Comparison of ENCODE assay signal across 8 mouse cellular contexts in the genomic region with DNA sequence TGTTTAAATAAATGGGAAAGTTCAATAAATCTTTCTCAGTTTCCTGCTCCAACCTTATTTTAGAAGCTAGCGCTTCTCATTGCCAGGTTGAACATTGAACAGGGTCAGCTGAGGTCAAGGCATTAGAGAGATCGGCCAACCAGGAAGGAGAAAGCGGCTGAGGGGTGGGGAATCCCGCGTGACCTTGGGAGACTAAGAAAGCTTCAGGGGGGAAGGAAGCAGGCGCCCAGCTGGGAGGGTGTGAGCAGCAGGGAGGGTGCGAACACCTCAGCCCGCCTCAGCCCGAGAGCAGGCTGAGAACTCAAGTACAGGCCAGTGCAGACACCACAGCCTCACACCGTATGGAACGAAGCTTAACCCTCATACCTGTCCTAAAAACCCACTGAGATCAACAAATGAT. TPM values are rescaled to one million over a fixed set of nuclear protein-coding genes. Genes with fewer than 3 reads are reported as not detected.
DNase-seq lines count a peak whose midpoint lies in the region; ATAC-seq and TF ChIP-seq lines count a peak whose summit lies in the region.

No protein-coding gene starts in this region.

- ATAC-seq in limb, embryonic 12.5 days (ENCODE audit: insufficient number of reproducible peaks, insufficient read depth, low FRiP score, low TSS enrichment, low read depth), result 0 out of 2 replicates have a peak, but pooled peaks have one; percentile 66
- ATAC-seq in liver, postnatal 0 days, result 0 out of 2 replicates have a peak, but pooled peaks have one; percentile 23

- no peak for TF ChIP-seq EP300 in liver, postnatal 0 days (IDR thresholded peaks at IDR 0.05; ENCODE audit: low read depth)

- peaks cover 26% of the 10 kb centered on the region; the same call in 1 of the 2 replicates for H3K36me3 ChIP-seq in limb, embryonic 12.5 days
- H3K36me3 ChIP-seq in limb, embryonic 10.5 days, result peaks cover 37% of the 10 kb centered on the region
- 0 out of 2 replicates have a peak, but pooled peaks cover under 1% of the 10 kb centered on the region for H3K36me3 ChIP-seq in liver, postnatal 0 days (replicated peaks; ENCODE audit: insufficient read depth, low read length)
- peaks cover 36% of the 10 kb centered on the region for H3K36me3 ChIP-seq in forebrain, embryonic 10.5 days (replicated peaks)

- H3K27me3 ChIP-seq in limb, embryonic 12.5 days, result no peaks in the 10 kb centered on the region
- H3K27me3 ChIP-seq in limb, embryonic 10.5 days (ENCODE audit: low read depth, poor library complexity, severe bottlenecking), result no peaks in the 10 kb centered on the region
- H3K27me3 ChIP-seq in liver, postnatal 0 days (ENCODE audit: insufficient read depth, low read length), result no peaks in the 10 kb centered on the region
- no peaks in the 10 kb centered on the region for H3K27me3 ChIP-seq in forebrain, embryonic 10.5 days (ENCODE audit: poor library complexity, severe bottlenecking)

- no peak overlapping the region for H3K4me3 ChIP-seq in limb, embryonic 12.5 days (replicated peaks)
- no peak overlapping the region for H3K4me3 ChIP-seq in limb, embryonic 10.5 days
- no peak overlapping the region for H3K4me3 ChIP-seq in liver, postnatal 0 days (ENCODE audit: low read depth, low read length)
- H3K4me3 ChIP-seq in forebrain, embryonic 10.5 days, result no peak overlapping the region

- WGBS in limb, embryonic 12.5 days, result 46% methylated on average over 11 of the region's 11 CpGs
- 51% methylated on average over 11 of the region's 11 CpGs for WGBS in limb, embryonic 10.5 days
- WGBS in liver, postnatal 0 days (ENCODE audit: insufficient replicate concordance), result 20% methylated on average over 11 of the region's 11 CpGs
- WGBS in forebrain, embryonic 10.5 days, result 62% methylated on average over 11 of the region's 11 CpGs

- no peaks in the 10 kb centered on the region for H3K9me3 ChIP-seq in limb, embryonic 12.5 days
- H3K9me3 ChIP-seq in limb, embryonic 10.5 days (replicated peaks), result no peaks in the 10 kb centered on the region
- no peaks in the 10 kb centered on the region for H3K9me3 ChIP-seq in liver, postnatal 0 days (ENCODE audit: low read length)
- peaks cover 7% of the 10 kb centered on the region; the same call in 1 of the 2 replicates for H3K9me3 ChIP-seq in forebrain, embryonic 10.5 days

- no peak overlapping the region for H3K27ac ChIP-seq in limb, embryonic 12.5 days
- no peak overlapping the region for H3K27ac ChIP-seq in limb, embryonic 10.5 days
- H3K27ac ChIP-seq in liver, postnatal 0 days (ENCODE audit: low read depth), result 0 out of 2 replicates have a peak overlapping the region, but pooled peaks have one; percentile 7
- no peak overlapping the region for H3K27ac ChIP-seq in forebrain, embryonic 10.5 days

- intact Hi-C loops in heart, postnatal 36 days (cut with DNase I), result no loop called here

- no peak overlapping the region for H3K4me2 ChIP-seq in limb, embryonic 12.5 days
- 0 out of 2 replicates have a peak overlapping the region, but pooled peaks have one; percentile 10 for H3K4me2 ChIP-seq in liver, postnatal 0 days (ENCODE audit: low read depth, low read length)

- no peak for TF ChIP-seq CTCF in liver, postnatal 0 days (IDR thresholded peaks at IDR 0.05; ENCODE audit: low read depth)

- no peak for DNase-seq in limb, embryonic 10.5 days (ENCODE audit: low spot score)
- peak; percentile 48 for DNase-seq in heart, postnatal 36 days
- DNase-seq in liver, postnatal 0 days, result no peak
- DNase-seq in testis, postnatal 10 days (ENCODE audit: low spot score), result peak; percentile 70
- no peak for DNase-seq in right cerebral cortex, postnatal 10 days (ENCODE audit: low spot score in 2 of 2)
- DNase-seq in forebrain, embryonic 10.5 days (ENCODE audit: extremely low spot score, low spot score), result no peak
- DNase-seq in layer of hippocampus, postnatal 10 days (ENCODE audit: low spot score in 2 of 2), result no peak

- H3K4me1 ChIP-seq in limb, embryonic 12.5 days (replicated peaks), result 0 out of 2 replicates have a peak, but pooled peaks cover 6% of the 10 kb centered on the region
- H3K4me1 ChIP-seq in limb, embryonic 10.5 days, result peaks cover 15% of the 10 kb centered on the region
- H3K4me1 ChIP-seq in liver, postnatal 0 days (ENCODE audit: insufficient read depth), result peaks cover 16% of the 10 kb centered on the region
- H3K4me1 ChIP-seq in forebrain, embryonic 10.5 days, result peaks cover 21% of the 10 kb centered on the region

- no peak overlapping the region for H3K9ac ChIP-seq in limb, embryonic 12.5 days (replicated peaks)
- no peak overlapping the region for H3K9ac ChIP-seq in liver, postnatal 0 days (replicated peaks)

RNA-seq across cellular contexts. Expression of gene Usp12, which starts 22.8 kb away (rescaled TPM):
- 15.2 and 15.4 TPM in 2 replicates for polyA plus RNA-seq in limb, embryonic 12.5 days (2016; fragmentation: Nextera tagmentation; extraction: Ambion mirVana)
- 13.4 and 13.7 TPM in 2 replicates for polyA plus RNA-seq in limb, embryonic 10.5 days (2016; fragmentation: Nextera tagmentation; extraction: Ambion mirVana)
- 10 to 100 TPM; 15.5 to 17.1 TPM for total RNA-seq in heart, postnatal 36 days (2021)
- polyA plus RNA-seq in liver, postnatal 0 days (2015; fragmentation: Nextera tagmentation; extraction: Ambion mirVana), result 6.8 and 6.9 TPM in 2 replicates
- 13.2 and 14.2 TPM in 2 replicates for polyA plus RNA-seq in forebrain, embryonic 10.5 days (2016; fragmentation: Nextera tagmentation; extraction: Ambion mirVana)
- total RNA-seq in layer of hippocampus, postnatal 10 days (2021), result 10 to 100 TPM; 64.4 to 67.3 TPM

Comparison
In these comparisons a context has a peak if more than half of its experiments do, and no peak if none do; other contexts are left out.
1. DNase-seq: peak in heart, postnatal 36 days (2 of 2) and testis, postnatal 10 days (single experiment); none in limb, embryonic 10.5 days (single experiment), liver, postnatal 0 days (single experiment), right cerebral cortex, postnatal 10 days (0 of 2), forebrain, embryonic 10.5 days (single experiment) and layer of hippocampus, postnatal 10 days (0 of 2).